Mouse (Mus musculus): ENCODE measurements around the gene Insl6. TPM values are rescaled to one million over a fixed set of nuclear protein-coding genes. Genes with fewer than 3 reads are reported as not detected.

Insl6 gene
- polyA plus RNA-seq, 1 experiment from 2014 or later = 7.1 TPM

GRCm38 (mm10) chr19:29344868-29345267 is 19.7 kb upstream of the Insl6 start:
- H3K27ac ChIP-seq = no peak overlapping the region
- no peaks in the 10 kb centered on the region for H3K4me1 ChIP-seq
- no peak overlapping the region for H3K4me3 ChIP-seq (replicated peaks)
- 0 out of 2 replicates have a peak, but pooled peaks cover 2% of the 10 kb centered on the region for H3K36me3 ChIP-seq
- no peak overlapping the region for H3K4me2 ChIP-seq
- no peak for ATAC-seq (replicated peaks; ENCODE audit: low FRiP score)
- H3K9me3 ChIP-seq (replicated peaks) = no peaks in the 10 kb centered on the region
- H3K9ac ChIP-seq = no peak overlapping the region
- no peaks in the 10 kb centered on the region for H3K27me3 ChIP-seq

GRCm38 (mm10) chr19:29342281-29342680 is 17.1 kb upstream of the Insl6 start:
- Histone ChIP-seq H3K9ac (no peak overlapping the region), H3K27ac (no peak overlapping the region), H3K4me3 (replicated peaks) (no peak overlapping the region), H3K4me2 (no peak overlapping the region), H3K4me1 (no peaks in the 10 kb centered on the region), H3K36me3 (no peaks in the 10 kb centered on the region), H3K9me3 (replicated peaks) (no peaks in the 10 kb centered on the region), H3K27me3 (no peaks in the 10 kb centered on the region)
- 82% methylated on average over 6 of the region's 6 CpGs for WGBS
- no peak for ATAC-seq (replicated peaks; ENCODE audit: low FRiP score)

- Histone ChIP-seq H3K4me3 (replicated peaks) (no peak overlapping the region), H3K9me3 (replicated peaks) (no peaks in the 10 kb centered on the region), H3K27ac (no peak overlapping the region), H3K36me3 (no peaks in the 10 kb centered on the region), H3K4me1 (no peaks in the 10 kb centered on the region), H3K4me2 (no peak overlapping the region), H3K9ac (no peak overlapping the region), H3K27me3 (no peaks in the 10 kb centered on the region)
- 70% methylated on average over 4 of the region's 4 CpGs for WGBS
- no peak for ATAC-seq (replicated peaks; ENCODE audit: low FRiP score)
These were observed 15.9 kb upstream of the Insl6 start for GRCm38 (mm10) chr19:29341029-29341428.

- Histone ChIP-seq H3K27ac (no peak overlapping the region), H3K4me2 (no peak overlapping the region), H3K4me1 (peaks cover 9% of the 10 kb centered on the region; the same call in 1 of the 2 replicates), H3K27me3 (peaks cover 10% of the 10 kb centered on the region), H3K9me3 (replicated peaks) (no peaks in the 10 kb centered on the region), H3K4me3 (replicated peaks) (no peak overlapping the region), H3K9ac (no peak overlapping the region), H3K36me3 (no peaks in the 10 kb centered on the region)
- WGBS = 94% methylated on average over 2 of the region's 2 CpGs
- no peak for ATAC-seq (replicated peaks; ENCODE audit: low FRiP score)
These were observed 11.5 kb upstream of the Insl6 start for GRCm38 (mm10) chr19:29336624-29337023.

- 2% methylated on average over 23 of the region's 23 CpGs for WGBS
- Histone ChIP-seq H3K9me3 (replicated peaks) (no peaks in the 10 kb centered on the region), H3K27ac (no peak within 1 kb of the TSS), H3K4me1 (peaks cover 9% of the 10 kb centered on the region; the same call in 1 of the 2 replicates), H3K4me2 (peak within 1 kb of the TSS; percentile 74), H3K9ac (peak within 1 kb of the TSS; percentile 40), H3K27me3 (peaks cover 10% of the 10 kb centered on the region), H3K4me3 (replicated peaks) (peak within 1 kb of the TSS; percentile 44), H3K36me3 (no peaks in the 10 kb centered on the region)
- peak; percentile 86 for ATAC-seq (replicated peaks; ENCODE audit: low FRiP score)
These were observed 9.1 kb upstream of the Insl6 start, which contains the start of gene Rln1 for GRCm38 (mm10) chr19:29334068-29334745. TSS of gene Rln1 (minus strand) at chr19:29334670.

- Histone ChIP-seq H3K27me3 (0 out of 2 replicates have a peak, but pooled peaks cover 2% of the 10 kb centered on the region), H3K9me3 (replicated peaks) (no peaks in the 10 kb centered on the region), H3K9ac (no peak overlapping the region), H3K4me3 (replicated peaks) (no peak overlapping the region), H3K4me1 (peaks cover 8% of the 10 kb centered on the region; the same call in 1 of the 2 replicates), H3K27ac (no peak overlapping the region), H3K4me2 (no peak overlapping the region), H3K36me3 (no peaks in the 10 kb centered on the region)
- WGBS = 90% methylated on average over 13 of the region's 13 CpGs
- no peak for ATAC-seq (replicated peaks; ENCODE audit: low FRiP score)
These were observed 1.8 kb upstream of the Insl6 start for GRCm38 (mm10) chr19:29326822-29327552.

- no peaks in the 10 kb centered on the region for H3K9me3 ChIP-seq (replicated peaks)
- H3K4me2 ChIP-seq = no peak overlapping the region
- no peaks in the 10 kb centered on the region for H3K36me3 ChIP-seq
- peaks cover 8% of the 10 kb centered on the region; the same call in 1 of the 2 replicates for H3K4me1 ChIP-seq
- no peak for ATAC-seq (replicated peaks; ENCODE audit: low FRiP score)
- 0 out of 2 replicates have a peak, but pooled peaks cover 2% of the 10 kb centered on the region for H3K27me3 ChIP-seq
- WGBS = 92% methylated on average over 4 of the region's 4 CpGs
- H3K4me3 ChIP-seq (replicated peaks) = no peak overlapping the region
- no peak overlapping the region for H3K9ac ChIP-seq
- H3K27ac ChIP-seq = no peak overlapping the region
These were observed 1.2 kb upstream of the Insl6 start for GRCm38 (mm10) chr19:29326396-29326795.

- no peak overlapping the region for H3K27ac ChIP-seq
- WGBS = 52% methylated on average over 9 of the region's 9 CpGs
These were observed 660 bp upstream of the Insl6 start for GRCm38 (mm10) chr19:29325852-29326180.

GRCm38 (mm10) chr19:29323416-29324049 is 1.6 kb downstream of the Insl6 start:
- peaks cover 8% of the 10 kb centered on the region; the same call in 1 of the 2 replicates for H3K4me1 ChIP-seq
- no peak for ATAC-seq (replicated peaks; ENCODE audit: low FRiP score)
- no peak overlapping the region for H3K4me2 ChIP-seq
- 76% methylated on average over 8 of the region's 8 CpGs for WGBS
- H3K27ac ChIP-seq = no peak overlapping the region
- H3K9me3 ChIP-seq (replicated peaks) = no peaks in the 10 kb centered on the region
- no peak overlapping the region for H3K9ac ChIP-seq
- no peaks in the 10 kb centered on the region for H3K36me3 ChIP-seq
- H3K27me3 ChIP-seq = 0 out of 2 replicates have a peak, but pooled peaks cover 2% of the 10 kb centered on the region
- H3K4me3 ChIP-seq (replicated peaks) = no peak overlapping the region

More at GRCm38 (mm10) chr19:29325852-29326180, 660 bp upstream of the Insl6 start:
- H3K4me3 ChIP-seq (replicated peaks) = peak overlapping the region; percentile 46
- H3K27me3 ChIP-seq = 0 out of 2 replicates have a peak, but pooled peaks cover 2% of the 10 kb centered on the region
- no peak overlapping the region for H3K9ac ChIP-seq
- H3K4me2 ChIP-seq = peak overlapping the region; percentile 79
- no peaks in the 10 kb centered on the region for H3K36me3 ChIP-seq
- H3K9me3 ChIP-seq (replicated peaks) = no peaks in the 10 kb centered on the region
- ATAC-seq (replicated peaks; ENCODE audit: low FRiP score) = 0 out of 2 replicates have a peak, but pooled peaks have one; percentile 2
- H3K4me1 ChIP-seq = peaks cover 8% of the 10 kb centered on the region; the same call in 1 of the 2 replicates

GRCm38 (mm10) chr19:29312661-29313060 is 12.5 kb downstream of the Insl6 start:
- ATAC-seq (replicated peaks; ENCODE audit: low FRiP score) = no peak
- 80% methylated on average over 7 of the region's 7 CpGs for WGBS
- H3K4me1 ChIP-seq = no peaks in the 10 kb centered on the region
- H3K4me3 ChIP-seq (replicated peaks) = no peak overlapping the region
- H3K27me3 ChIP-seq = no peaks in the 10 kb centered on the region
- no peak overlapping the region for H3K4me2 ChIP-seq
- no peak overlapping the region for H3K9ac ChIP-seq
- peaks cover 37% of the 10 kb centered on the region for H3K36me3 ChIP-seq
- H3K27ac ChIP-seq = no peak overlapping the region
- 0 out of 2 replicates have a peak, but pooled peaks cover 4% of the 10 kb centered on the region for H3K9me3 ChIP-seq (replicated peaks)

- H3K9ac ChIP-seq = no peak overlapping the region
- H3K4me2 ChIP-seq = no peak overlapping the region
- no peak overlapping the region for H3K4me3 ChIP-seq (replicated peaks)
- no peaks in the 10 kb centered on the region for H3K27me3 ChIP-seq
- 0 out of 2 replicates have a peak, but pooled peaks cover 4% of the 10 kb centered on the region for H3K9me3 ChIP-seq (replicated peaks)
- WGBS = 79% methylated on average over 8 of the region's 8 CpGs
- H3K4me1 ChIP-seq = no peaks in the 10 kb centered on the region
- no peak for ATAC-seq (replicated peaks; ENCODE audit: low FRiP score)
- H3K36me3 ChIP-seq = peaks cover 37% of the 10 kb centered on the region
- no peak overlapping the region for H3K27ac ChIP-seq
These were observed 13.4 kb downstream of the Insl6 start for GRCm38 (mm10) chr19:29311791-29312190.

GRCm38 (mm10) chr19:29308832-29309231 is 16.3 kb downstream of the Insl6 start:
- Histone ChIP-seq H3K27ac (no peak overlapping the region), H3K27me3 (no peaks in the 10 kb centered on the region), H3K4me3 (replicated peaks) (no peak overlapping the region), H3K9ac (no peak overlapping the region), H3K4me1 (no peaks in the 10 kb centered on the region), H3K4me2 (no peak overlapping the region), H3K9me3 (replicated peaks) (no peaks in the 10 kb centered on the region), H3K36me3 (peaks cover 42% of the 10 kb centered on the region)
- ATAC-seq (replicated peaks; ENCODE audit: low FRiP score) = no peak

All from kidney, embryonic 15.5 days (tissue).